Mouse (Mus musculus) liver, embryonic 12.5 days (tissue): ENCODE measurements around the gene Tbc1d16. TPM values are rescaled to one million over a fixed set of nuclear protein-coding genes. Genes with fewer than 3 reads are reported as not detected.

Experiments
- ATAC-seq: fragments of 200-750 bp; cut with Nextera tagmentation; 2 replicates; pipeline ENCODE4 v1.8.0; 2017; ENCODE audit warnings: moderate number of reproducible peaks, mild to moderate bottlenecking, moderate library complexity
- H3K27ac ChIP-seq: fragments of 300-500 bp; sonication (generic); 2 replicates; pipeline ENCODE4 v1.5.1; 2016; ENCODE audit warnings: mild to moderate bottlenecking
- H3K27me3 ChIP-seq: fragments of 300-500 bp; sonication (generic); replicated peaks from 2 replicates; pipeline ENCODE4 v1.6.1; 2016; ENCODE audit warnings: mild to moderate bottlenecking, moderate library complexity
- H3K36me3 ChIP-seq: fragments of 300-500 bp; sonication (generic); 2 replicates; pipeline ENCODE4 v1.6.1; 2016; ENCODE audit warnings: mild to moderate bottlenecking, moderate library complexity
- H3K4me1 ChIP-seq: fragments of 300-500 bp; sonication (generic); 2 replicates; pipeline ENCODE4 v1.6.1; 2016
- H3K4me2 ChIP-seq: fragments of 300-500 bp; sonication (generic); 2 replicates; pipeline ENCODE4 v1.6.1; 2016; ENCODE audit warnings: mild to moderate bottlenecking, moderate library complexity
- H3K4me3 ChIP-seq: fragments of 300-500 bp; sonication (generic); 2 replicates; pipeline ENCODE4 v1.5.1; 2016; ENCODE audit warnings: mild to moderate bottlenecking, moderate library complexity
- H3K9ac ChIP-seq: fragments of 300-500 bp; sonication (generic); 2 replicates; pipeline ENCODE4 v1.6.1; 2016; ENCODE audit warnings: mild to moderate bottlenecking, moderate library complexity
- H3K9me3 ChIP-seq: fragments of 300-500 bp; sonication (generic); replicated peaks from 2 replicates; pipeline ENCODE4 v1.6.1; 2016; ENCODE audit warnings: mild to moderate bottlenecking, moderate library complexity
- WGBS: fragments of 180-500 bp; shearing (Covaris S2); methylation state at CpG from one replicate; pipeline ENCODE4 v1.1.7; 2016; ENCODE audit not compliant: insufficient replicate concordance; 5-methylcytosine and 5-hydroxymethylcytosine counted together
- polyA plus RNA-seq: library from polyadenylated mRNA; unstranded; fragments of >200 nt; fragmentation: Nextera tagmentation; extraction: Ambion mirVana; gene quantifications from 2 replicates; pipeline ENCODE4 v1.2.1, GENCODE M21; 2016

The Tbc1d16 gene
- polyA plus RNA-seq, 1 experiment from 2014 or later, result 1.8 TPM

DNA sequence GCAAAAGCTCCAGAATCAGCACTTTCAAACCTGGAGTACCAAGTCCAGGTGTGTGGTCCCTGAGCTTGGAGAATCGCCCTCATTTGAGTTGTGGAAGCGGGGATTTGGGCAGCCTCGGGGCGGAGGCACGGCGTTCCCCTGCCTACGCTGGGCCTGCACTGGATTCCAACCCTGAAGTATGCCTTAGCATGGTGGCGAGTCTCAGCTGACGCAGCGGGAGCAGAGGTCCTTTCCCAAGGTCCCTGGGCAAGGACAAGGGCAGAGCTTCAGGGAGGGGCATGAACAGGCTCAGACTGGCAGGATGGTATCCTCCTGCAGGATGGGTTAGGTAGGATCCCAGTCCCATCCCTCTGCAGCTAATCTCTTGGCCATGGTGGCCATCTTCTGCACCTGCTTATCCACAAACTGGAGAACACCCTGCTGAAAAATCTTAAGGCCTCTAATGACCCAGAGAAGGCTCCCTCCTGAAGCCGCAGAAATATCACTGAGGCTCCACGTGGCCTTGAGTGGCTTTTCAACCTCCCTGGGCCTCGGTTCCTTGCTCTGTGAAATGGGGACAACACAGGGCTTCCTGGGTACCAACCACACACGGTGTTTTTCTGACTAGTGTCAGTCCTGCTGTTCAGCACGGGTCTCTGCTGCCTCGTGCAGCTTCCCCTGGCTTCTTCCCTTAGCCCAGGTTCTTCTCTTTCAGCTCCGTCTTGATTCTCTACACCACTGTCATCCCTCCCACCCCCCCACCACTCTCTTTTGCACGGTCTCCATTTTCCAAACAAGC lies 98.8 kb downstream of the Tbc1d16 start:
- H3K36me3 ChIP-seq, result no peaks in the 10 kb centered on the region
- peaks cover 79% of the 10 kb centered on the region for H3K27me3 ChIP-seq
- 0 out of 2 replicates have a peak overlapping the region, but pooled peaks have one; percentile 10 for H3K4me2 ChIP-seq
- WGBS, result 48% methylated on average over 18 of the region's 18 CpGs
- H3K4me3 ChIP-seq, result no peak overlapping the region
- no peak overlapping the region for H3K27ac ChIP-seq
- H3K9me3 ChIP-seq, result no peaks in the 10 kb centered on the region
- H3K9ac ChIP-seq, result no peak overlapping the region
- peaks cover 34% of the 10 kb centered on the region for H3K4me1 ChIP-seq
- no peak for ATAC-seq

DNA sequence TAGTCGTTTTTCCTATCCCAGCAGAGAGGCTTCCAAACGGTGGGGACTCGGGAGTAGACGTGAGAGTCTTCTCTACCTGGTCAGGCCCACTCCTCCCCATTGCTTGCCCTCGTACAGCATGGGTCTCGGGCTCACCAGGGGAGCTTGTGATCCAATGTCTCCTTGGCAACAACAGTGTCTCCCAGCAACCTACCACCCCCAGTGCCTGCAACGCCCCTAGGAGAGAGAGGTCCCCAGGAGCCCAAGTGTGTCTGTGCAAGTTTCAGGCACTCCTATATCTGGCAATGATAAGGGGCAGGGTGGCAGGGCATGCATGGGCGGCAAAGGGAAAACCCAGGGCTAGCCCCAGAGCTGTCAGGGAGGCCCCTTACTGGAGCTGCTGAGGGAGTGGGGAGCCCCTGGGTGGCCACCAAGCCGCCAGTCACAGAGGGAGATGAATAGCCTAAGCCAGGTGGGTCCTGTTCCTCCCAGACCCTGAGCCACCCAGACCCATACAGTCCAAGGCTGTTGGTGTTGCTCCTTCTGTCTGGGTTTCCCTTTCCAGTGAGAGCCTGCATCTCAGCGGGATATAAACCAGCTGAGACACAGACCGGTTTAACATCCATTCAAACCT lies 99.5 kb downstream of the Tbc1d16 start:
- Histone ChIP-seq H3K9ac (no peak overlapping the region), H3K9me3 (no peaks in the 10 kb centered on the region), H3K4me2 (no peak overlapping the region), H3K27me3 (peaks cover 76% of the 10 kb centered on the region), H3K4me3 (no peak overlapping the region), H3K27ac (no peak overlapping the region), H3K36me3 (no peaks in the 10 kb centered on the region), H3K4me1 (peaks cover 30% of the 10 kb centered on the region)
- 34% methylated on average over 11 of the region's 11 CpGs for WGBS
- no peak for ATAC-seq

DNA sequence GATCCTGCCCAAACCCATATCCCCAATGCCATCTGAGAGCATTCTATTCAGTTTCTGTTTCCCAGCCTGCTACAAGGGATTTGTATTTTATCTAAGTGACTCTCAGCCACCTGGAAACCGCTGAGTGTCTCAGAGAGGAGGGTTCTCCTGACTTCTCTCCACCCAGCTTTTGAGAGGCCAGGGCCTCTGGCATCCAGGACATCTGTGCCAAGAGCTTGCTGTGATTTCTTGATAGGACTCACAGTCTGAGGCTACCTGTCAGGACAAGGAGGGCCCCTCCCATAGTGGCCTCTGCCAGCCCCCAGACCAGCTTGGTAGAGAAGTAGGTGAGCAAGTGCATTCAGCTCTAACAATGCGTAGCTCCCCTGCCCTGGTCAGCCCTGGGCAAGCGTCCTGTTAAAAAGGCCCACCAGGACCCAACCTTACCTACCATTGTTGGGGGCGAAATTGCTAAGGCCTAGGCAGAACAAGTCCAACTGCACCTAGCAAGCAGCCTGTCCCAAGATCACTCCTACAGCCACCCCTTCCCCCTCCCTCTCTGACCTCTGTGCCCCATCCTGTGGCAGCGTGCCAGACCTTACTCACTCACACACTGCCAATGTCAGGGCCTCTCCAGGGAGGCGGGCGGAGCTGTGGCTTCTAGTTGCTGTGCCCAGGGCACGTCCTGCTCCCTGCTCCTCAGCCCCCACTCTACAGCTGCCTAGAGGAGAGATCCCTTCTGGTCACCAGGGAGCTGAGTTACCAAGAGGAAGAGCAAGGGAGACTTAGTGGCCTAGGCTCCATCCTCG lies 100.4 kb downstream of the Tbc1d16 start:
- no peak overlapping the region for H3K4me2 ChIP-seq
- H3K27me3 ChIP-seq, result peaks cover 82% of the 10 kb centered on the region
- H3K9ac ChIP-seq, result no peak overlapping the region
- 49% methylated on average over 9 of the region's 9 CpGs for WGBS
- no peak for ATAC-seq
- no peak overlapping the region for H3K27ac ChIP-seq
- H3K4me3 ChIP-seq, result no peak overlapping the region
- H3K9me3 ChIP-seq, result no peaks in the 10 kb centered on the region
- no peaks in the 10 kb centered on the region for H3K36me3 ChIP-seq
- peaks cover 31% of the 10 kb centered on the region for H3K4me1 ChIP-seq

DNA sequence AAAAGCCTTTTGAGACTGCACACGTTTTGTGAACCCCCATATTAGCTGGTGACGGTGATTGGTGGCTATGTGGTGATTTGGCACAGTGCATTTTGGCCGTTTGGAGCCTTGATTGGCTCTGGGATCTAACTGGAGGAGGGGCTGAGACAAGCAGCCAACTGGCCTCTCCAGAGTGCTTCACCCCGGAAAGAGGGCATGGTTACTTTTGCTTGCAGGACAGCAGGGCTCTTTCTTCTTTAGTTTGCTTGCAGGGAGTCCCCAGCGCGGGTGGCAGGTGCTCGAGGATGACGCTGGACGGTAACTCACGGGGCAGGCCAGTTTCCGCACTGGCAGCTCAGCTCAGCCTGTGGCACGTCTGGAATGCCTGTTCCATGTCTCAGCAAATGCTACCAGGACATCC lies 101.2 kb downstream of the Tbc1d16 start:
- no peaks in the 10 kb centered on the region for H3K36me3 ChIP-seq
- H3K27me3 ChIP-seq, result peaks cover 80% of the 10 kb centered on the region
- H3K9ac ChIP-seq, result no peak overlapping the region
- no peak overlapping the region for H3K4me2 ChIP-seq
- no peak for ATAC-seq
- no peak overlapping the region for H3K4me3 ChIP-seq
- no peaks in the 10 kb centered on the region for H3K9me3 ChIP-seq
- H3K4me1 ChIP-seq, result peaks cover 31% of the 10 kb centered on the region
- H3K27ac ChIP-seq, result no peak overlapping the region
- WGBS, result 51% methylated on average over 12 of the region's 12 CpGs

DNA sequence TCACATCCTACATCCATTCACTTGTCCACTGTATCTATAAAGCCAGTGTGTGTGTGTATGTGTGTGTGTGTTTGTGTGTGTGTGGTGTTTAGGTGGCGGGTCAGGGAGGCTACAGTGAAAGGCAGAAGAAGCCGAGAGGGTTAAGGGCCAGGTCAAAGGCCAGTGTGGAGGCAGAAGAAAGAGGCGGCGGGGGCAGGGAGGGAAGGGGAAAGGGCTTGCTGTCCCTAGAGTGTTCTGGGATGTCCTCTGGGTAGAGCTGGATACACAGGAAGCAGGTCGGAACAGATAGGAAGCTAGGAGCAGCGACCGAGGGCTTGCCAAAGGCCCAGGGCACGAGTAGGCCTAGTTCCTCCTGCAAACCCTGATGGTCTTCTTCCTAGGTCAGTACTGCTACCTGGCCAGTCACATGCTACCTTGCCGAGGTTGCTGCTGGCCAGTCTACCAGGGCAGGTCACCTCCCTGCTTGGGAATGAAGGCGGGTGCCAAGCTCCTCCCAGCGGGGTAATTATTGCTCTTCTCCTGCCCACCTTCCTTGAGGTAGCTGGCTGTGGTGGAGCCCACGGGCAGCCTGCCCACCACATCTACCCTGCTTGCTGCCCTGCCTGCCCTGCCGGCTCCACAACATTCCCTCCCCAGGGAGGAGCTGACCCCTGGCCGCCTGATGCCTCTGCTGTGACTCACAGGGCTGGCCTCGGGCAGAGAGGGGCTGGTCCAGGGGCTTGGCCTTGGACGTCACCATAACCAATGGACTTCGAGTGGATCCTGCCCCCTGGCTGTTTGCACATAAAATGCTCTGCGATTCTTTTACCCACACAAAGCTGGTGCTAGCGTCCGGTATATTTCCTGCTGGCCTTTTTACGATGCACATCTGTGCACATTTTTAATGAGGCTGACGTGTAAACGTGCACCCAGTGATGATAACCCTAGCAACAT lies 102.1 kb downstream of the Tbc1d16 start:
- 31% methylated on average over 23 of the region's 23 CpGs for WGBS
- Histone ChIP-seq H3K4me3 (no peak overlapping the region), H3K36me3 (no peaks in the 10 kb centered on the region), H3K9ac (no peak overlapping the region), H3K4me2 (0 out of 2 replicates have a peak overlapping the region, but pooled peaks have one; percentile 18), H3K9me3 (no peaks in the 10 kb centered on the region), H3K27ac (no peak overlapping the region), H3K27me3 (peaks cover 76% of the 10 kb centered on the region), H3K4me1 (peaks cover 31% of the 10 kb centered on the region)
- ATAC-seq, result peak; percentile 65

DNA sequence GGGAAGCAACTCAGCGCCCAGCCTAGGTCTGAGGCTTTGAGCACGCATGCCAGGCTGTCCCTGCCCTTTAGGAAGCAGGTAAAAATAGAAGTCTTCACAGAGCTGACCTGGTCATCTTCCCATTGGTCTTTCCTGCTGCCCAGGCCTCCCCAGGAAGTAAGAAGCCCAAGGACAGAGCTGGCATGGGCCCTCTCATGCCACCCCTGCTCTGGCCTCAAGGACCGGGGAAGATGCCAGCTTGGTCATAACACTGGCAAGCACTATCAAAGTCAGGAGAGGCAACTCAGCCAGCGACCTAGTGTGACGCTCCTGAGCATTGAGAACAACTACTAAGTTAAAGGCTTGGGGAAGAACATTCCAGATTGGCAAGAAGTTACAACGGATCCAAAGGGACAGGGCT lies 103.8 kb downstream of the Tbc1d16 start:
- Histone ChIP-seq H3K4me1 (peaks cover 31% of the 10 kb centered on the region), H3K27me3 (peaks cover 64% of the 10 kb centered on the region), H3K4me3 (no peak overlapping the region), H3K27ac (no peak overlapping the region), H3K9ac (no peak overlapping the region), H3K36me3 (no peaks in the 10 kb centered on the region), H3K4me2 (no peak overlapping the region), H3K9me3 (no peaks in the 10 kb centered on the region)
- ATAC-seq, result no peak
- 74% methylated on average over 6 of the region's 6 CpGs for WGBS

DNA sequence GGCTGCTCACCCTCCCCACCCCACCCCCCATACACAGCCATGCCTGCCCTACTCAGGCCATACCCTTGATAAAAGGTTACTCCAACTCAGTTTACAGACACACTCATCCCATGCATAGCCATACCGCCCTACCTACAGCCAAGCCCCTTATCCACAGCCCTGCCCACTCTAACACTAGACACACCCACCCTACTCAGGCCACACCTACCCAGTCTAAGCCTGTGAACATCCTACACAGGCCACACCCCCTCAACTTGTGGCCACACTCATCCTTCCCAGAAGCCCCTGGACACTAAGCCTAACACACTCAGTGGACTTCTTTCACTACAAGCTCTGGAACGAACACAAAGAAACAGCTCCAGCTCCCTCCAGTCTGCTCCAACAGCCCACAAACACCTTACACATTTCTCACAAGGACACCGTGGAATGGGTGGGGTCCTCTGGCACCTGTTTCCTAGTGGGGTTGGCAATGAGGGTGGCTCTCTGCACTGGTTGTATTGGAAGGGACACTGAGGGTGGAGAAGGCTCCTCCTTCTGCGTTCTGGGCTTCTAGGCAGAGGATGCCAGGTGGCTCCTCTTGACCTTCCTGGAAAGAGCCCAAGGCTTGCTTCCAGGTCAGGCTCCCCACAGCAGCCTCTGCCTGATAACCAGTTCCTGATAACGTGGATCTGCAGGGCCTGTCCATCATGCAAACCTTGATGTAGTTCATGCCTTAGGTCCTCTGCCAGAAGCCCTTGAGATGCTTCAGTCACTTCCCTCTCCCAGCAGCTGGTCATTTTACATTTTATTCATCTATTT lies 104.6 kb downstream of the Tbc1d16 start:
- Histone ChIP-seq H3K27me3 (peaks cover 64% of the 10 kb centered on the region), H3K4me1 (peaks cover 31% of the 10 kb centered on the region)
- WGBS, result 56% methylated on average over 5 of the region's 5 CpGs

DNA sequence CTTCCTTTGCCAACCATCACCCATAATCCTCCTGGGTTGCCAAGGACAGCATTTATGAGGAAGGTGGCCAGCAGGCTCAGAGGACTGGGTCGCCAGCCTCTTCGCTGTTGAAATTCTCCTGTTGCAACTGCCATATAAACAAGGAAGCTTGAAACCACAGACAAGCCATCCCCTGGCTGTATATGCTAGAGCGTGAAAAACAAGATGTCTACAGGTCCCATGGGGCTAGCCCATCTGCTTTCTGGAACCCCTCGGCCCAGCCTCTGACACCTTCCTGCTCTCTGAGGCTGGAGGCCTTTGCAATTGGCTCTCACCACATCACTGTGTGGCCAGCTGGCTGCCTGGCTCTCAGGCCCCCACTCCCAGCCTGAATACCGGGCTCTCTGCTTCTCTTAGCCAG lies 105.9 kb downstream of the Tbc1d16 start:
- Histone ChIP-seq H3K27me3 (peaks cover 60% of the 10 kb centered on the region), H3K27ac (no peak overlapping the region), H3K9ac (no peak overlapping the region), H3K4me3 (no peak overlapping the region), H3K4me1 (peaks cover 23% of the 10 kb centered on the region; the same call in 1 of the 2 replicates), H3K36me3 (no peaks in the 10 kb centered on the region), H3K4me2 (no peak overlapping the region), H3K9me3 (no peaks in the 10 kb centered on the region)
- ATAC-seq, result no peak
- WGBS, result 56% methylated on average over 5 of the region's 5 CpGs

More for the DNA sequence above, 104.6 kb downstream of the Tbc1d16 start:
- Histone ChIP-seq H3K4me3 (no peak overlapping the region), H3K4me2 (no peak overlapping the region), H3K9me3 (no peaks in the 10 kb centered on the region), H3K36me3 (no peaks in the 10 kb centered on the region), H3K9ac (no peak overlapping the region), H3K27ac (no peak overlapping the region)
- ATAC-seq, result peak; percentile 60

DNA sequence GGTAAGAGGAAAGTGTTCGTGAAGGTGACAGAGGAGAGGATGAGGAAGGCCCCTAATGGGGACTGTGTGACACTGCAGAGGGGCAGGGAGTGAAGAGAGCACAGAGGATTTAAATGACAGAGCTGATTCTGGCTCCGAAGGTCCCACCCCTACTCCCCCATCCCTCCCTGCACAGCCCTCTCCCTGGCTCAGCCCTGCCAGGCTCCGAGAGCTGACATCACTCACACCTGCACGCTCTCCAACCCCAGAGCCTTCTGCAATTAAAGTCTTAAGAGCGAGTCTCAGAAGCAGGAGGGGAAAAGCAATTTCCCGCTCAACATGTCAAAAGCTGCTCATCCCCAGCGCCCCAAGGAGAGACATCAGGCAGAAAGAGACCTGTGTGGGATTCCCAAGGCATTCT lies 109.4 kb downstream of the Tbc1d16 start:
- Histone ChIP-seq H3K9ac (no peak overlapping the region), H3K27me3 (peaks cover 52% of the 10 kb centered on the region), H3K36me3 (no peaks in the 10 kb centered on the region), H3K27ac (no peak overlapping the region), H3K4me1 (0 out of 2 replicates have a peak, but pooled peaks cover 5% of the 10 kb centered on the region), H3K9me3 (no peaks in the 10 kb centered on the region), H3K4me2 (no peak overlapping the region), H3K4me3 (no peak overlapping the region)
- 31% methylated on average over 7 of the region's 7 CpGs for WGBS
- ATAC-seq, result no peak

DNA sequence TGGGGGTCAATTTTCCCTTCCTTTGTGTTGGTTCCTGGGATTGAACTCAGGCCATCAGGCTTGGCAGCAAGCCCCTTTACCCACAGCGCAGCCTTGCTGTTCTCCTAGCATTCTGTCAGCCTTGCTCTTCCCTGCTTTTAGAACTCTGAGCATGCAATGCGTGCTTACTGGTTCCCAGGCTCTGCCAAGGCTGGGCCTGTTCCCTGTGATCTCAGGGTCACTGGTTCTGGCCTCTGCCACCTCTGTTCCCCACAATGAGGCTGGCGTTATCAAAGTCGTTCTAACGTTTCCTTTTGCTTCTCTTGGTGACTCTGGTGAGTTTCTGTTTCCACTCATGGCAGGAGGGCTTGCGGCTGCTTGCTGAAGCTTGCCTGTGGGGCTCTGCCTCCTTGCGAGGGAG lies 110.4 kb downstream of the Tbc1d16 start:
- no peaks in the 10 kb centered on the region for H3K36me3 ChIP-seq
- no peak overlapping the region for H3K4me2 ChIP-seq
- no peaks in the 10 kb centered on the region for H3K4me1 ChIP-seq
- H3K9ac ChIP-seq, result no peak overlapping the region
- H3K27me3 ChIP-seq, result peaks cover 50% of the 10 kb centered on the region
- no peaks in the 10 kb centered on the region for H3K9me3 ChIP-seq
- H3K4me3 ChIP-seq, result no peak overlapping the region
- no peak for ATAC-seq
- H3K27ac ChIP-seq, result no peak overlapping the region
- 50% methylated on average over 7 of the region's 7 CpGs for WGBS

DNA sequence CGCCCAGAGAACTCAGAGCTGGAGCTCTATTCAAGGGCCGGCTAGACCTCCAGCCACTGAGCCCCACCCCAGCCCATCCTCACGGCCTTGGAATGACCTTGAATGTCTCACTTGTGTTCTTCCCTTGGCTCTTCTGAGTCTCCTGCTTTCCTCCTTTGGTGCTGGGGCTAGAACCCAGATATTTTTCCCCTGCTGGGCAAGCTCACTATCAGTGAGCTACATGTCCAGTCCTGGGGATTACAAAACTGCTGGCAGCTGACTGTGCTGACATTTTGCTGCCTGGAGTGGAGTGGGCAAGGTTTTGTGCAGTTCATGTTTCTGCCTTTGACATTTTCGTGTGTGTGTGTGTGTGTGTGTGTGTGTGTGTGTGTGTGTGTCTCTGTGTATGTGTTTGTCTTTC lies 111.3 kb downstream of the Tbc1d16 start:
- no peaks in the 10 kb centered on the region for H3K4me1 ChIP-seq
- no peak overlapping the region for H3K4me2 ChIP-seq
- no peak overlapping the region for H3K4me3 ChIP-seq
- no peaks in the 10 kb centered on the region for H3K36me3 ChIP-seq
- WGBS, result 59% methylated on average over 4 of the region's 4 CpGs
- H3K9ac ChIP-seq, result no peak overlapping the region
- H3K27ac ChIP-seq, result no peak overlapping the region
- peaks cover 46% of the 10 kb centered on the region for H3K27me3 ChIP-seq
- no peaks in the 10 kb centered on the region for H3K9me3 ChIP-seq
- no peak for ATAC-seq
